Mouse (Mus musculus) olfactory bulb, adult 2 months (tissue): ENCODE data around the gene Ankrd44.

ENCODE experiments used
- CTCF ChIP-seq: fragments of 200-500 bp; IDR thresholded peaks from 2 replicates; pipeline ENCODE4 v1.5.1; 2012; ENCODE audit warnings: low read depth, mild to moderate bottlenecking, low read length, moderate library complexity; ENCODE audit not compliant: insufficient read depth
- POLR2A ChIP-seq: fragments of 200-500 bp; IDR thresholded peaks from 2 replicates; pipeline ENCODE4 v1.6.1; 2012; ENCODE audit warnings: mild to moderate bottlenecking, low read depth, low read length, moderate library complexity; ENCODE audit not compliant: insufficient read depth

GRCm38 (mm10) chr1:54920132-54920531, 6.1 kb downstream of the Ankrd44 start:
- TF ChIP-seq CTCF (no peak), POLR2A (no peak)
